Mouse (Mus musculus) T-cell, adult 2 months (primary cell): ENCODE data around the gene Atp6v0a1.

ENCODE experiments used
- DNase-seq: peaks from one replicate; pipeline ENCODE4 v3.0.0; 2022; ENCODE audit warnings: low spot score

Atp6v0a1 gene

DNA sequence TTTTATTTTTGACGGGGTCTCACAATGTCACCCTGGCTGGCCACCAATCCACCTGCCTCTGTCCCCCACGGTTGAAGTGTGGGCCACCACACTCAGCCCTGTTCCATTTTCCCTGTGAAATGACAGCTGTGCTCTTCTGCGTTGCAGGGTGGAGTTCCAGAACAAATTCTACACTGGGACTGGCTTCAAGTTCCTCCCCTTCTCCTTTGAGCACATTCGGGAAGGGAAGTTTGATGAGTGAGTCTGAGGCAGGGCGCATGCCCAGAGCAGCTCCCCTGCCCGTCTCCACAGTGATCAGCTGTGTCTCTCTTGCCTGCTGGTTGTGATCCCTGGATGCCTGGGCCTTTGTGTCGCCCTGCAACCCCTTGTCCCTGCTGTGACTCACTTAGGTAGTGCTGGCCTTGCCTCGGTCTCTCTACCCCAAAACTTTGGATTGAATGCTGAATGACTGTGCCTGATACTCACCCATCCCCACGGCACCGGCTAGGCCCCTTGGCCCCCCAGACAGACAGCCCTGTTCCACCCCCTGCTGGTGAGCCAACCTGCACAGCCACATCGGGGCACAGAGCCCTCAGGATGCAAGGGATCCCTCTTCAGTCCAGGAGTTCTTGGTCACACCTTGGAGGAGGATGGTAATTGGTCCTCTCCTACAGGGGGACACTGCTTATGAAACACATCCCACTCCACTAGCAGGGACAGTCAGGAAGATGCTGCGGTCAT, 53.1 kb downstream of the Atp6v0a1 start:
- DNase-seq, result no peak

DNA sequence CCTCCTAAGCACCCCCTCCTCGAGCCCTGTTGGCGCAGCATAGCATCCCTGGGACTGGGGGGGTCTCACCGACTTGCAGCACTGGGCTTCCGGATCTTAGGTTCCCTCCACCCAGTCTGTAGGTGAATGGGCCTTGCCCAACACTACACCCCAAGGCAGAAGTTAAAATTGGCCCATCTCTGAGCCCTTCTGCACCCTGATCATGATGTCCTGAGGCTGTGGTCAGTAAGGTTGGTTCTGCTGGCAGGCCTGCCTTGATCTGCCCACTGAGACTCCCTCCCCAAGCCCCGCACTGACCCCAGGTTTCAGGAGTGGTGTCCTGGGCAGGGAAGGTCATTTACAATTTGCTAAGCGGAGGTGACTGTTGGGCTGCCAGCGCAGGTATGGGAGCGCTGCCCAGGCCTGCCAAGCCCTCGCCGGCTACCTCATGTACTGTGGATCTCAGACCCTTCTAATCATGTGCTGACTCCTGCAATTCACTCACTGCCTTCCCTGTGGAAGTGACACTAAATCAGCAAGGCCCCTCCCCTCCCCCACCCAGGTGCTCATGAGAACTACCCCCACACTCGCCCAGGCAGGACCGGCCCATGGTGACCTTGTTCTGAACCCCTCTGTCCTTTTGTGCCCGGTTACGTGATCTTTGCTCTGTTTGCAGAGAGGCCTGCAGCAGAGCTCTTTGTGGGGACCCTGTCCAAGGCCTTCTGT, 53.9 kb downstream of the Atp6v0a1 start:
- no peak for DNase-seq

GRCm38 (mm10) chr11:101063676-101064327, 54.5 kb downstream of the Atp6v0a1 start:
- peak; percentile 66 for DNase-seq

GRCm38 (mm10) chr11:101064462-101064861, 55.2 kb downstream of the Atp6v0a1 start:
- DNase-seq, result no peak

DNA sequence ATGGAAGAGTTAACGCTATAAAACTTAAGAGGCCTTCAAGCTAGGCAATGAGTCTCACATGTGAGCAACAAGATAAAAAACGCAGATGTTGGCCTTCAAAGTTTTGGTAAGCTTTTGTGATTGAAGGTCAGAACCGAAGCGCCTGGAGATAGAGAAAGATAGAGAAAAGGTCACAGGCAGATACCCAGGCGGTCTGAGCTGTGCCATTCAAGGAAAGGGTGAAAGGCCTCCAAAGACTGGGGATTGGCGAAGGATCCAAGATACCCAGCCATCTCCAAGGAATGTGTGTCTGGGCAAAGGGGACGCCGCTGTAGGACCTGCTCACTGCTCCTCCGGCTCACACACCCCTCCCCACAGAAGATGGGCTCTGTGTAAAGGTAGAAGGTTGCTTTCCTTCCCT, 55.8 kb downstream of the Atp6v0a1 start:
- no peak for DNase-seq

- peak; percentile 77 for DNase-seq
These were observed 57.5 kb downstream of the Atp6v0a1 start for GRCm38 (mm10) chr11:101066549-101067412.

- DNase-seq, result peak; percentile 88
These were observed 60.3 kb downstream of the Atp6v0a1 start, which contains the start of gene Naglu for GRCm38 (mm10) chr11:101069391-101070188. TSS of gene Naglu (plus strand) at chr11:101070012.

DNA sequence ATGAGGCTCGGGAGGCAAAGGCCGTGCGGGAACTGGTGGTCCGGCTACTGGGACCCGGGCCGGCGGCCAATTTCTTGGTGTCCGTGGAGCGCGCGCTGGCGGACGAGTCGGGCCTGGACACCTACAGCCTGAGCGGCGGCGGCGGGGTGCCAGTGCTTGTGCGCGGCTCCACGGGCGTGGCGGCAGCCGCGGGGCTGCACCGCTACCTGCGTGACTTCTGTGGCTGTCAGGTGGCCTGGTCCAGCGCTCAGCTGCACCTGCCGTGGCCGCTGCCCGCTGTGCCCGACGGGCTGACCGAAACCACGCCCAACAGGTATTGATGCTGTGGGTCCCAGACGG, 60.9 kb downstream of the Atp6v0a1 start:
- no peak for DNase-seq

- no peak for DNase-seq
These were observed 61.7 kb downstream of the Atp6v0a1 start for GRCm38 (mm10) chr11:101070987-101071386.

- DNase-seq, result no peak
These were observed 62.7 kb downstream of the Atp6v0a1 start for GRCm38 (mm10) chr11:101071810-101072428.

DNA sequence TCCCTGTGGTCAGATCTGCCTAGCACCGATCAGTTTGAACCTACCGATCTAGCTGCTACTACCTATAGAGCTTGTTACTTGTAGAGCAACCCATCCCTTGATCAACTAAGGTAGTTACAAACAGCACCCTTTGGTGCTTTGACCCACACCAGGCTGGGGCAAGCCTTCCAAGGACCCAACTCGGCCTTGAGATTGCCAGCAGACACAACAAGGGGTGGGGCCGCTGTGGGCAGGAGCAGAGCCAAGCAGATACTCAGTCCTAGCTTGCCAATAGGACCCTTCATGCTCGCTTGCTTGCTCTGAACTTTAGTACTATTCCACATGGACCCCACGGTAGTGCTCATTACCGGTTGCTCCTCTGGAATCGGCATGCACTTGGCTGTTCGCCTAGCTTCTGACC, 68.9 kb downstream of the Atp6v0a1 start, which contains the start of gene Hsd17b1:
Gene Hsd17b1 (plus strand): TSS at position 291 of the 400 bp plus-strand sequence.
- no peak for DNase-seq

GRCm38 (mm10) chr11:101079746-101080145, 70.5 kb downstream of the Atp6v0a1 start:
- peak; percentile 44 for DNase-seq

DNA sequence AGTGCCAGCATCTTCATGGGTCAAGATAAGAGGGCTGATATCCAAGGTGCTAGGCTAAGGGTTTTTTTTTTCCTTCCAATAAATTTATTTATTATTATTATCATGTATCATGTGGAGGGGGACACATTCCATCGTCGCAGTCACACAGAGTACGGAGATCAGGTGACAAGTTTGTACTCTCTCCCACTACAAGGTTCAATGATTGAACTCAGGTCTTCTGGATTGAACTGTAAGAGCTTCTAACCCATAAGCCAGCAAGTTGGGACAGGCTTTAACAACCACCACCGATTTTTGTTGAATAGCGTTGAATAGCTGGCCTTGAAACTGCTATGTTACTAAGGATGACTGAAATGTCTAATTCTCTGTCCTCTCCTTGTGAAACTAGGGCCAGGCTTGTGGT, 71.2 kb downstream of the Atp6v0a1 start:
- DNase-seq, result no peak

DNA sequence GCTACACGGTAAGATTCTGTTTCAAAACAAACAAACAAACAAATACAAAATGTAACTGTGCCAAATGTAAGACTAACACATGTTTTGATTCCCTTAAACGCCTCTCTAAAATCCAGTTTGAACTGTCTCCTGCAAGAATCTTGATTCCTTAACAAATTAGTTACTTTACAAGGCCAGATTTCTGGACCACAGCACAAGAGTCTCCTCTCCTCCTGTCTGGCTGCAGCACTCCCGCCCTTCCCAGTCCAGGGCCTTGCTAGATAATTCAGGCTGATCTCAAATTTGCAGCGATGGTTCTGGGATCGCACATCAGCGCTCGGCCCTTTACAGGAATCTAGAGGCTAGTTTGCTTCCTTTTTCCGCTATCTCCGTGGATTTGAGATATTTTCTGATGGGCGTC, 72.4 kb downstream of the Atp6v0a1 start:
- no peak for DNase-seq

DNA sequence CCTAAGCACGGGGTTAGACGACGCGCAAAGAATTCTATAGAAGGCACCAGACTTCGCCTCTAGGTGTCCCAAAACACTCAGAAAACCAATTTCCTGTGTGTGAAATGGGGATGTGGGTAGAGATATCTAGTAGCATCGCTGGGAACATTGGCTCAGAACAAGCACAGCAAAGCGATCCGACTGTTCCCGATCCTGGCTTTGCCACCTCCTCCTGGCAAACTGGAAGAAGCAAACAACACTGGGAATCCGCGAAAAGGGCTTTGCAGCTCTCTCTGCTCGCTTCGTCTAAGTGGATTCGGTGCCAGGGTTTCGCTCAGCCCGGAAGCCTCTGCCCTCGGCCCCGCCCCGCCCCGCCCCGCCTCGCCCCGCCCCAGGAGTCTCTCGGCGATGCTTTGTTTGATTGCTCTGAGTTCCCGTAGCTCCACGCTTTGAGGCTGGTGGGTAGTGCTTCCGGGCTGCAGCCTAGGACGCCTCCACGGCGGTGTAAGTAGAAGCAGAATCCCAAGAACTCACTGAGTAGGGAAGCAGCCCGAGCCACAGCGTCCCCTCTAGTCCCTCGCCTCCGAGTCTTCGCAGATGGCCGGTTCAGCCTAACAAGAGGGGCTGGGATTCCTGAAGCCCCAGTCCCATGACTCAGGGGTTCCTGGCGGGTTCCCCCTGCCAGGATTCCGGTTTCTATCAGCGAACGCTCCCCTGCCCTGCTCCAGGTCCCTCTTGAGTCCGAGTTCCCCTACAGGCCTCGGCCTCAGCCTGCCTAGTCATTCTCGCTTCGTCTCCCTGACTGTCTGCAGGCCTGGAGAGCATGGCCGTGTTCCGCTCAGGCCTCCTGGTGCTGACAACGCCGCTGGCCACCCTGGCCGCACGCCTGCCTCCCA, 73.2 kb downstream of the Atp6v0a1 start, which contains the start of gene Coasy:
Gene Coasy (plus strand): TSS at position 358 of the 875 bp plus-strand sequence.
- DNase-seq, result peak; percentile 83

DNA sequence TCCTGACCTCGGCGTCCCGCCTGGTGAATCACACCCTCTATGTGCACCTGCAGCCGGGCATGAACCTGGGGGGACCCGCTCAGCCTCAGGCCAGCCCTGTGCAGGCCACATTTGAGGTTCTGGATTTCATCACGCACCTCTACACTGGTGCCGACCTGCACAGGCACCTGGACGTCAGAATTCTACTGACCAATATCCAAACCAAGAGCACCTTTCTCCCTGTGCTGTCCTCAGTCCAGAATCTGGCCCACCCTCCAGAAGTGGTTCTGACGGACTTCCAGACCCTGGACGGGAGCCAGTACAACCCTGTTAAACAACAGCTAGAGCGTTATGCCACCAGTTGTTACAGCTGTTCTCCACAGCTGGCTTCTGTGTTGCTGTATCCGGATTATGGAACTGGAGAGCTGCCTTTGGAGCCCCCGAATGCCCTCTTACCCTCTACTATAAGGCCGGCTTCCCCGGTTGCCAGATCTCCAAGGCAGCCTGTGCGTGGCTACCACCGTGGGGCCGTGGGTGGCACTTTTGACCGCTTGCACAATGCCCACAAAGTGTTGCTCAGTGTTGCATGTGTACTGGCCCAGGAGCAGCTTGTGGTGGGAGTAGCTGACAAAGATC, 73.9 kb downstream of the Atp6v0a1 start:
- no peak for DNase-seq

GRCm38 (mm10) chr11:101084246-101084645, 75.0 kb downstream of the Atp6v0a1 start:
- DNase-seq, result no peak

DNA sequence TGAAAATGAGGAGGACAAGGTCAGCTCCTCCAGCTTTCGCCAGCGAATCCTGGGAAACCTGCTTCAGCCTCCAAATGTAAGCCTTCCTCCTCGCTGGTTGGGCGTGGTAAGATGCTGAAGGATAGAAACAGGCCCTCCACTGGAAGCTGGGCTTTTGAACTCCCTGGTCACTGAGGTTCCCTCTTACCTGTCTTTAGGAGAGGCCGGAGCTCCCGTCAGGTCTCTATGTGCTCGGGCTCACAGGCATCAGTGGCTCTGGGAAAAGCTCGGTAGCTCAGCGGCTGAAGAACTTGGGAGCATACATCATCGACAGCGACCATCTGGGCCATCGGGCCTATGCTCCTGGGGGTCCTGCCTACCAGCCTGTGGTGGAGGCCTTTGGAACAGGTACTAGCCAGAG, 75.6 kb downstream of the Atp6v0a1 start:
- no peak for DNase-seq
